Mouse (Mus musculus) ES-E14 (cell line): Measurements from ENCODE around the gene Gpr152. TPM values are rescaled to one million over a fixed set of nuclear protein-coding genes. Genes with fewer than 3 reads are reported as not detected.
A peak's percentile ranks its signal among the peaks of the same experiment; 100 is the strongest.

Experiments
- DNase-seq: peaks from one replicate; pipeline ENCODE4 v3.0.0-alpha.2; 2013; ENCODE audit warnings: low read depth, low spot score
- H3K27ac ChIP-seq: 2 replicates; pipeline ENCODE4 v1.5.1; 2012; ENCODE audit warnings: low read depth, mild to moderate bottlenecking, low read length, moderate library complexity, mixed read lengths; ENCODE audit not compliant: poor library complexity, insufficient read depth, severe bottlenecking
- H3K36me3 ChIP-seq: 2 replicates; pipeline ENCODE4 v1.6.1; 2012; ENCODE audit warnings: mild to moderate bottlenecking, low read length, moderate library complexity, mixed read lengths; ENCODE audit not compliant: control insufficient read depth, poor library complexity, insufficient read depth, severe bottlenecking
- H3K4me1 ChIP-seq, 2 experiments: fragments of 150-350 bp in 1 of 2; sonication (generic) in 1 of 2; 2 replicates each; pipeline ENCODE4 v1.6.1; 2012; ENCODE audit warnings: low read length in 2 of 2, mild to moderate bottlenecking in 1 of 2, mixed read lengths in 1 of 2; ENCODE audit not compliant: control insufficient read depth in 2 of 2, insufficient read depth in 2 of 2, poor library complexity in 1 of 2
- H3K4me3 ChIP-seq, 2 experiments: fragments of 150-350 bp in 1 of 2; sonication (generic) in 1 of 2; 2 replicates each; pipeline ENCODE4 v1.5.1; 2012; ENCODE audit warnings: low read length in 2 of 2, low read depth in 1 of 2, mild to moderate bottlenecking in 1 of 2, mixed read lengths in 1 of 2; ENCODE audit not compliant: insufficient read depth in 1 of 2, poor library complexity in 1 of 2, severe bottlenecking in 1 of 2
- H3K9ac ChIP-seq: 2 replicates; pipeline ENCODE4 v1.6.1; 2012; ENCODE audit warnings: low read depth, mild to moderate bottlenecking, low read length, mixed read lengths; ENCODE audit not compliant: poor library complexity, insufficient read depth, severe bottlenecking
- H3K9me3 ChIP-seq: fragments of 150-350 bp; sonication (generic); 2 replicates; pipeline ENCODE4 v1.6.1; 2012; ENCODE audit warnings: low read depth, mild to moderate bottlenecking, low read length; ENCODE audit not compliant: control insufficient read depth, insufficient read depth
- CHD2 ChIP-seq: IDR thresholded peaks from 2 replicates; pipeline ENCODE4 v1.6.1; 2014; ENCODE audit warnings: mild to moderate bottlenecking, low read depth, low read length, inconsistent platforms
- HCFC1 ChIP-seq: IDR thresholded peaks from 2 replicates; pipeline ENCODE4 v1.6.1; 2012; ENCODE audit warnings: low read length, inconsistent platforms, borderline replicate concordance; ENCODE audit not compliant: insufficient read depth
- MAFK ChIP-seq: IDR thresholded peaks from 2 replicates; pipeline ENCODE4 v1.6.1; 2014; ENCODE audit warnings: mild to moderate bottlenecking, low read depth, low read length, inconsistent platforms; ENCODE audit not compliant: insufficient read depth
- ZC3H11A ChIP-seq: IDR thresholded peaks from 2 replicates; pipeline ENCODE4 v1.6.1; 2012; ENCODE audit warnings: low read depth, mild to moderate bottlenecking, inconsistent platforms, low read length, borderline replicate concordance
- ZNF384 ChIP-seq: IDR thresholded peaks from 2 replicates; pipeline ENCODE4 v1.6.1; 2012; ENCODE audit warnings: low read depth, low read length, inconsistent platforms
- in situ Hi-C, 2 experiments: fragments of 600-800 bp; cut with MboI; formaldehyde crosslinking; loops; one replicate each; pipeline ENCODE4 v1.15.1; 2025; ENCODE audit warnings: low sequenced_read_pairs in 2 of 2, inconsistent platforms in 1 of 2; ENCODE audit not compliant: unreplicated experiment in 2 of 2
- total RNA-seq: library from RNA; depleted of rRNA; stranded (reverse); fragments of 300-350 nt; gene quantifications from 2 replicates; pipeline ENCODE4 v1.2.3, GENCODE M21; 2012

Gpr152 gene
- total RNA-seq, 1 experiment: 0.13 TPM

- peaks cover 4% of the 10 kb centered on the region; the same call in 1 of the 2 replicates for H3K36me3 ChIP-seq
- TF ChIP-seq MAFK: no peak
- no peak for TF ChIP-seq HCFC1
- no peak for TF ChIP-seq ZC3H11A
- TF ChIP-seq ZNF384: no peak
- TF ChIP-seq CHD2: no peak
- in situ Hi-C loops: no loop called here
- no peak overlapping the region for H3K27ac ChIP-seq
- no peak overlapping the region for H3K9ac ChIP-seq
- H3K4me1 ChIP-seq: peaks cover 0 to 17% of the 10 kb centered on the region in 2 experiments; a peak in 1 of 4 replicates
- H3K4me3 ChIP-seq: no peak overlapping the region
- no peaks in the 10 kb centered on the region for H3K9me3 ChIP-seq
- DNase-seq: no peak
These were observed 24.5 kb downstream of the Gpr152 start for GRCm38 (mm10) chr19:4164100-4164499.

- Histone ChIP-seq H3K36me3 (peaks cover 1% of the 10 kb centered on the region; the same call in 1 of the 2 replicates), H3K4me3 (no peak overlapping the region), H3K4me1 (peaks cover 0 to 17% of the 10 kb centered on the region in 2 experiments; a peak in 1 of 4 replicates), H3K9me3 (no peaks in the 10 kb centered on the region), H3K27ac (no peak overlapping the region), H3K9ac (no peak overlapping the region)
- TF ChIP-seq HCFC1 (no peak), ZNF384 (no peak), MAFK (no peak), CHD2 (no peak), ZC3H11A (no peak)
- no peak for DNase-seq
- in situ Hi-C loops: no loop called here
These were observed 25.1 kb downstream of the Gpr152 start for GRCm38 (mm10) chr19:4164721-4165120.

GRCm38 (mm10) chr19:4166678-4167476, 27.3 kb downstream of the Gpr152 start:
- Histone ChIP-seq H3K9ac (no peak overlapping the region), H3K4me3 (no peak overlapping the region), H3K27ac (no peak overlapping the region), H3K36me3 (no peaks in the 10 kb centered on the region), H3K4me1 (peaks cover 0 to 25% of the 10 kb centered on the region in 2 experiments; a peak in 1 of 4 replicates), H3K9me3 (no peaks in the 10 kb centered on the region)
- in situ Hi-C loops: no loop called here
- DNase-seq: no peak
- TF ChIP-seq ZNF384 (no peak), ZC3H11A (no peak), HCFC1 (no peak), CHD2 (no peak), MAFK (no peak)

GRCm38 (mm10) chr19:4169378-4169784, 29.8 kb downstream of the Gpr152 start:
- H3K9ac ChIP-seq: peak overlapping the region; percentile 72
- H3K4me3 ChIP-seq: peak overlapping the region; percentile 63 to 88
- TF ChIP-seq ZC3H11A: 0 out of 2 replicates have a peak, but pooled peaks have one; percentile 27
- TF ChIP-seq CHD2: no peak
- 0 out of 2 replicates have a peak, but pooled peaks have one; percentile 56 for TF ChIP-seq MAFK
- peak; percentile 74 for TF ChIP-seq HCFC1
- TF ChIP-seq ZNF384: no peak
- peak; percentile 95 for DNase-seq
- no peaks in the 10 kb centered on the region for H3K9me3 ChIP-seq
- in situ Hi-C loops: no loop called here
- H3K27ac ChIP-seq: no peak overlapping the region
- H3K4me1 ChIP-seq: peaks cover 0 to 24% of the 10 kb centered on the region in 2 experiments; a peak in 1 of 4 replicates
- no peaks in the 10 kb centered on the region for H3K36me3 ChIP-seq
